Mouse (Mus musculus): ENCODE measurements around the gene Ctsd. TPM values are rescaled to one million over a fixed set of nuclear protein-coding genes. Genes with fewer than 3 reads are reported as not detected.
"Not testable (repeated sequence)": the region's sequence is repeated elsewhere in the genome, so short reads cannot be mapped to it uniquely, and the experiment has no call there.

Ctsd gene
- polyA plus RNA-seq, 1 experiment from 2014 or later, result 267 TPM

GRCm38 (mm10) chr7:142408686-142409085, 20.8 kb upstream of the Ctsd start:
- H3K9me3 ChIP-seq (ENCODE audit: control insufficient read depth, low read depth, low read length), result no peaks in the 10 kb centered on the region
- H3K9ac ChIP-seq (replicated peaks; ENCODE audit: low read depth, low read length), result no peak overlapping the region
- no peak for ATAC-seq (ENCODE audit: insufficient number of reproducible peaks, insufficient read depth, low FRiP score, low read depth)
- H3K27ac ChIP-seq (ENCODE audit: low read length), result no peak overlapping the region
- H3K36me3 ChIP-seq (ENCODE audit: control insufficient read depth, insufficient read depth, low read length), result no peaks in the 10 kb centered on the region
- 92% methylated on average over 8 of the region's 8 CpGs for WGBS
- H3K4me2 ChIP-seq (replicated peaks; ENCODE audit: low read depth, low read length), result no peak overlapping the region
- no peaks in the 10 kb centered on the region for H3K4me1 ChIP-seq (ENCODE audit: control insufficient read depth, insufficient read depth, low read length)
- no peak overlapping the region for H3K4me3 ChIP-seq (ENCODE audit: low read depth, low read length)
- H3K27me3 ChIP-seq (ENCODE audit: control insufficient read depth, insufficient read depth, low read length), result no peaks in the 10 kb centered on the region

DNA sequence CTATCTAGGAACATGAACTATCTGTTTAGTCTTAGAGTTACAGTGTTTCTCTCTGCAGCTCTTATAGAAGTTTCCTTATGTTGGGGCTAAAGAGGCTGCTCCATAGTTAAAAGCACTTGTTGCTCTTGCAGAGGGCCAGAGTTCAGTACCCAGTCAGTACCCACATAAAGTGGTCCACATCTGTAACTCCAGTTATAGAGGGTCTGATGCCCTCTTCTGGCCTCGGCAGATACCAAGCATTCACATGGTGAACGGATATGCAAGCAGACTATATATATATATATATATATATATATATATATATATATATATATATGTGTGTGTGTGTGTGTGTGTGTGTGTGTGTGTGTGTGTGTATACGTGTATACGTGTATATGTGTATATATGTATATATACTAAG, 20.1 kb upstream of the Ctsd start:
- 73% methylated on average over 4 of the region's 4 CpGs for WGBS
- Histone ChIP-seq H3K9me3 (ENCODE audit: control insufficient read depth, low read depth, low read length) (no peaks in the 10 kb centered on the region), H3K4me3 (ENCODE audit: low read depth, low read length) (no peak overlapping the region), H3K4me2 (replicated peaks; ENCODE audit: low read depth, low read length) (no peak overlapping the region), H3K4me1 (ENCODE audit: control insufficient read depth, insufficient read depth, low read length) (no peaks in the 10 kb centered on the region), H3K27me3 (ENCODE audit: control insufficient read depth, insufficient read depth, low read length) (no peaks in the 10 kb centered on the region), H3K27ac (ENCODE audit: low read length) (no peak overlapping the region), H3K36me3 (ENCODE audit: control insufficient read depth, insufficient read depth, low read length) (no peaks in the 10 kb centered on the region), H3K9ac (replicated peaks; ENCODE audit: low read depth, low read length) (no peak overlapping the region)
- ATAC-seq (ENCODE audit: insufficient number of reproducible peaks, insufficient read depth, low FRiP score, low read depth), result no peak

GRCm38 (mm10) chr7:142405134-142405533, 17.3 kb upstream of the Ctsd start:
- H3K27me3 ChIP-seq (ENCODE audit: control insufficient read depth, insufficient read depth, low read length); H3K27ac ChIP-seq (ENCODE audit: low read length); H3K4me2 ChIP-seq (replicated peaks; ENCODE audit: low read depth, low read length); H3K9me3 ChIP-seq (ENCODE audit: control insufficient read depth, low read depth, low read length); H3K9ac ChIP-seq (replicated peaks; ENCODE audit: low read depth, low read length); H3K4me1 ChIP-seq (ENCODE audit: control insufficient read depth, insufficient read depth, low read length); H3K4me3 ChIP-seq (ENCODE audit: low read depth, low read length); H3K36me3 ChIP-seq (ENCODE audit: control insufficient read depth, insufficient read depth, low read length); ATAC-seq (ENCODE audit: insufficient number of reproducible peaks, insufficient read depth, low FRiP score, low read depth): not testable (repeated sequence)
- 97% methylated on average over 5 of the region's 5 CpGs for WGBS

- Histone ChIP-seq H3K27me3 (ENCODE audit: control insufficient read depth, insufficient read depth, low read length) (no peaks in the 10 kb centered on the region), H3K36me3 (ENCODE audit: control insufficient read depth, insufficient read depth, low read length) (no peaks in the 10 kb centered on the region), H3K27ac (ENCODE audit: low read length) (no peak overlapping the region), H3K4me2 (replicated peaks; ENCODE audit: low read depth, low read length) (no peak overlapping the region), H3K4me1 (ENCODE audit: control insufficient read depth, insufficient read depth, low read length) (no peaks in the 10 kb centered on the region), H3K9me3 (ENCODE audit: control insufficient read depth, low read depth, low read length) (no peaks in the 10 kb centered on the region), H3K4me3 (ENCODE audit: low read depth, low read length) (no peak overlapping the region), H3K9ac (replicated peaks; ENCODE audit: low read depth, low read length) (no peak overlapping the region)
- ATAC-seq (ENCODE audit: insufficient number of reproducible peaks, insufficient read depth, low FRiP score, low read depth), result no peak
- 72% methylated on average over 4 of the region's 4 CpGs for WGBS
These were observed 15.8 kb upstream of the Ctsd start for GRCm38 (mm10) chr7:142403591-142403990.

- no peaks in the 10 kb centered on the region for H3K27me3 ChIP-seq (ENCODE audit: control insufficient read depth, insufficient read depth, low read length)
- WGBS, result 45% methylated on average over 7 of the region's 7 CpGs
- ATAC-seq (ENCODE audit: insufficient number of reproducible peaks, insufficient read depth, low FRiP score, low read depth), result no peak
- no peaks in the 10 kb centered on the region for H3K36me3 ChIP-seq (ENCODE audit: control insufficient read depth, insufficient read depth, low read length)
- no peak overlapping the region for H3K4me2 ChIP-seq (replicated peaks; ENCODE audit: low read depth, low read length)
- H3K9ac ChIP-seq (replicated peaks; ENCODE audit: low read depth, low read length), result no peak overlapping the region
- H3K4me1 ChIP-seq (ENCODE audit: control insufficient read depth, insufficient read depth, low read length), result no peaks in the 10 kb centered on the region
- H3K4me3 ChIP-seq (ENCODE audit: low read depth, low read length), result no peak overlapping the region
- H3K27ac ChIP-seq (ENCODE audit: low read length), result no peak overlapping the region
- no peaks in the 10 kb centered on the region for H3K9me3 ChIP-seq (ENCODE audit: control insufficient read depth, low read depth, low read length)
These were observed 12.9 kb upstream of the Ctsd start for GRCm38 (mm10) chr7:142400750-142401142.

GRCm38 (mm10) chr7:142400112-142400749, 12.4 kb upstream of the Ctsd start:
- H3K4me1 ChIP-seq (ENCODE audit: control insufficient read depth, insufficient read depth, low read length), result no peaks in the 10 kb centered on the region
- 69% methylated on average over 7 of the region's 7 CpGs for WGBS
- H3K4me3 ChIP-seq (ENCODE audit: low read depth, low read length), result no peak overlapping the region
- H3K4me2 ChIP-seq (replicated peaks; ENCODE audit: low read depth, low read length), result no peak overlapping the region
- no peaks in the 10 kb centered on the region for H3K27me3 ChIP-seq (ENCODE audit: control insufficient read depth, insufficient read depth, low read length)
- H3K36me3 ChIP-seq (ENCODE audit: control insufficient read depth, insufficient read depth, low read length), result no peaks in the 10 kb centered on the region
- H3K9ac ChIP-seq (replicated peaks; ENCODE audit: low read depth, low read length), result no peak overlapping the region
- ATAC-seq (ENCODE audit: insufficient number of reproducible peaks, insufficient read depth, low FRiP score, low read depth), result no peak
- H3K27ac ChIP-seq (ENCODE audit: low read length), result no peak overlapping the region
- H3K9me3 ChIP-seq (ENCODE audit: control insufficient read depth, low read depth, low read length), result no peaks in the 10 kb centered on the region

- Histone ChIP-seq H3K4me3 (ENCODE audit: low read depth, low read length) (no peak overlapping the region), H3K4me1 (ENCODE audit: control insufficient read depth, insufficient read depth, low read length) (no peaks in the 10 kb centered on the region), H3K36me3 (ENCODE audit: control insufficient read depth, insufficient read depth, low read length) (no peaks in the 10 kb centered on the region), H3K4me2 (replicated peaks; ENCODE audit: low read depth, low read length) (no peak overlapping the region), H3K9me3 (ENCODE audit: control insufficient read depth, low read depth, low read length) (no peaks in the 10 kb centered on the region), H3K9ac (replicated peaks; ENCODE audit: low read depth, low read length) (no peak overlapping the region), H3K27ac (ENCODE audit: low read length) (no peak overlapping the region), H3K27me3 (ENCODE audit: control insufficient read depth, insufficient read depth, low read length) (no peaks in the 10 kb centered on the region)
- WGBS, result 45% methylated on average over 1 of the region's 1 CpGs
- no peak for ATAC-seq (ENCODE audit: insufficient number of reproducible peaks, insufficient read depth, low FRiP score, low read depth)
These were observed 11.4 kb upstream of the Ctsd start for GRCm38 (mm10) chr7:142399250-142399649.

DNA sequence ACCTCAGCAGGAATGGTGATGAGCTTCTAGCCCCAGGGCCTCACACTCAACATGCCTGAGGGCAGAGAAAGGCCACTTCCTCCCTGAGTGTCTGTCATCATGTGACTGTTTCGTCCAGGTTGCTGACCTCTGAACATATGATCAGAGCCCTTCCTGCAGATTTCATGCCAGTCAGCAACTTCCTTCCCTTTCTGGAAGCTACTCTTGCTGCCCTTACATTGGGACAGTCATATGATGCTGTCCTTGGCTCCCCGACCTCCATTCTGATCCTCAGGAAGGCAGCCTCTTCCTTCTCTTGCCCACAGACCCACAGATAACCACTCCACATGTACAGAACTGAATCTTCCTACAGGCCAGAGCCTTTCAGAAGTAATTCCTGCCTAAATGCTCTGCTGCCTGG, 10.2 kb upstream of the Ctsd start:
- no peak for ATAC-seq (ENCODE audit: insufficient number of reproducible peaks, insufficient read depth, low FRiP score, low read depth)
- Histone ChIP-seq H3K4me1 (ENCODE audit: control insufficient read depth, insufficient read depth, low read length) (no peaks in the 10 kb centered on the region), H3K9ac (replicated peaks; ENCODE audit: low read depth, low read length) (no peak overlapping the region), H3K4me2 (replicated peaks; ENCODE audit: low read depth, low read length) (no peak overlapping the region), H3K9me3 (ENCODE audit: control insufficient read depth, low read depth, low read length) (no peaks in the 10 kb centered on the region), H3K27me3 (ENCODE audit: control insufficient read depth, insufficient read depth, low read length) (no peaks in the 10 kb centered on the region), H3K36me3 (ENCODE audit: control insufficient read depth, insufficient read depth, low read length) (no peaks in the 10 kb centered on the region), H3K4me3 (ENCODE audit: low read depth, low read length) (no peak overlapping the region), H3K27ac (ENCODE audit: low read length) (no peak overlapping the region)
- 58% methylated on average over 2 of the region's 2 CpGs for WGBS

- Histone ChIP-seq H3K4me2 (replicated peaks; ENCODE audit: low read depth, low read length) (no peak overlapping the region), H3K9me3 (ENCODE audit: control insufficient read depth, low read depth, low read length) (no peaks in the 10 kb centered on the region), H3K27ac (ENCODE audit: low read length) (no peak overlapping the region), H3K9ac (replicated peaks; ENCODE audit: low read depth, low read length) (no peak overlapping the region), H3K27me3 (ENCODE audit: control insufficient read depth, insufficient read depth, low read length) (no peaks in the 10 kb centered on the region), H3K4me1 (ENCODE audit: control insufficient read depth, insufficient read depth, low read length) (no peaks in the 10 kb centered on the region), H3K36me3 (ENCODE audit: control insufficient read depth, insufficient read depth, low read length) (no peaks in the 10 kb centered on the region), H3K4me3 (ENCODE audit: low read depth, low read length) (no peak overlapping the region)
- no peak for ATAC-seq (ENCODE audit: insufficient number of reproducible peaks, insufficient read depth, low FRiP score, low read depth)
- 81% methylated on average over 1 of the region's 1 CpGs for WGBS
These were observed 8.8 kb upstream of the Ctsd start for GRCm38 (mm10) chr7:142396611-142397010.
